Mouse (Mus musculus) kidney, adult 2 months (tissue): Measurements from ENCODE around the gene Erich3.

Experiments used
- CTCF ChIP-seq: fragments of 200-500 bp; conservative IDR thresholded peaks from 2 replicates; pipeline ENCODE4 v1.5.1; 2011; ENCODE audit warnings: low read depth, mild to moderate bottlenecking, control low read depth, low read length, moderate library complexity, mixed read lengths; ENCODE audit not compliant: insufficient read depth, insufficient read length
- POLR2A ChIP-seq: fragments of 200-500 bp; IDR thresholded peaks from one replicate; pipeline ENCODE4 v1.6.1; 2011; ENCODE audit warnings: low read depth, low read length, control low read depth

- no peak for TF ChIP-seq POLR2A
- no peak for TF ChIP-seq CTCF
Measured at GRCm38 (mm10) chr3:154673326-154673725, 9.7 kb downstream of the Erich3 start.
